Mouse (Mus musculus) cerebellum, adult (tissue): Measurements from ENCODE around the gene Ccsap.
A peak's percentile ranks its signal among the peaks of the same experiment; 100 is the strongest.
"Not testable (repeated sequence)": the region's sequence is repeated elsewhere in the genome, so short reads cannot be mapped to it uniquely, and the experiment has no call there.

Experiments used
- ATAC-seq: cut with Nextera tagmentation; 2 replicates; pipeline ENCODE4 v1.9.2; 2017; ENCODE audit warnings: mild to moderate bottlenecking, moderate library complexity, mixed read lengths; ENCODE audit not compliant: insufficient number of reproducible peaks, low FRiP score, low TSS enrichment

Gene Ccsap

DNA sequence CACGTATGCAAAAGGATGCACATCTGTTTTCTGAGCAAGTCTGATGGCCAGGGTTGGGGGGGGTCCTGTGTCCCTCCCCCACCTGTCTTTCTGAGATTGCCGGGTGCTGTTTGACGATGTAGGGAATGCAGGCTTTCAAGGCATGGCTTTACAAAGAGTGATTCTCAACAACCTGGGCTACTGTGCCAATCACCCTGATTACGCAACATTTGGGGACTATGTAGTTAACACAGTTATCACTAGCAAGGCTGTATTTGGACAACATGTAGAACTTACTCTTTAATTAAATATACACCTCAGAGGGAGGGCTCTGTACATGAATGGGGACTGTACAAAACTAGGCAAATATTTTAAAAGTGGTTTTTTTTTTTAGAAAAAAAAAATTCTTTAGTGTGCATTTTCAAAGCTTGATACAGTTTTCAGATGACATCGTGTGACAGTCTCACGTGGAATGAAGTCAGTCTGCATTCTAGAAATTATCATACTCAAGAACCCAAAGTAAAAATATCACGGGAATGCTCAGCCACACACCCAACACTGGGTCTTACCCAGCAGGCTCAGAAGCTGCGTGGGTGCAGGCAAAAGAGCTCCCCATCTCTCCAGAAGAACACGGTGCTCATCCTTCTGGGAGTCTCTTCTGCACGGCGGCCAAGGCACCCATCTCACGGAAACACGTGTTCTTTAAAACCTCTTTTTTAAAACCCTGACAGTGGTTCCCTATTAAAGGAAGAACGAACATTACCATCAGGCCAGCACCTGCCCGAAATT is 19.2 kb downstream of the Ccsap start:
- ATAC-seq = no peak

DNA sequence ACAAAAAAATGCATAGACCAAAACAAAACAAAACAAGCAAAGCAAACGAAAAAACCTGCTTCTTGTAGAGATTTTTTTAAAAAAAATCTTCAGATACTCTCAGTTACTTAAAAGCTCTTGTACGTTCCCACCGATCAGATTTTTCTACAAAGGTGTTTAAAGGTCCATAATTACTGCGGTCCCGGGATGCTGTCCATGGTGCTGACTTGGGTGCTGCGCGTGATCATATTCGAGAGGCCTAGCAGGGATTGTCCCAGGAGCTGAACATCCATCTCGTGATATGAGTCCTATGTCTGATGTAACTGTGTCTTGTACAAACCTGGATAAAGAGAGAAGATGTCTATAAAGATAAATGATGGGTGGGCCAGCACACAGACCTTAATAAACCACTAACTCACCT is 21.5 kb downstream of the Ccsap start:
- ATAC-seq = no peak

- ATAC-seq = no peak
These were observed 23.7 kb downstream of the Ccsap start for GRCm38 (mm10) chr8:123836354-123836753.

- peak; percentile 80; the same call in 1 of the 2 replicates for ATAC-seq
These were observed 24.6 kb downstream of the Ccsap start for GRCm38 (mm10) chr8:123835451-123835850.

GRCm38 (mm10) chr8:123832757-123833156 is 27.3 kb downstream of the Ccsap start:
- no peak for ATAC-seq

DNA sequence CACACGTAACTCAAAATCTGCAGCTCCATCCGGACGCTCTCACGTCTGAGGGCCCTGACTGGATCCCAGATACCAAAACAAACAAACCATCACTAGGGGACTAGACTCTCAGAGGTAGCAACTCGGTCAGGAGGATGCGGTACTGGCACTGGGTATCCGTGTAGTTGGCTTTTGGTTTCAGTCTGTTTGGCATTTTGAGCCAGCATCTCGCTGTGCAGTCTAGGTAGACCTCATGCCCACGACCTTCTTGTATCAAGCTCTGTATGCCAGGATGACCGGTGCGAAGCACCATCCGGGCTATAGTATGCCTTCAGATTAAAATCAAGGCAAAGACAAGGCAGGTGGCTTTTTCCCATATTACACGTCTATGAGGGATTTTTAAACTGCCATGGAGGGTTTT is 32.5 kb downstream of the Ccsap start:
- no peak for ATAC-seq

- peak; percentile 74 for ATAC-seq
These were observed 33.3 kb downstream of the Ccsap start for GRCm38 (mm10) chr8:123826758-123827157.

DNA sequence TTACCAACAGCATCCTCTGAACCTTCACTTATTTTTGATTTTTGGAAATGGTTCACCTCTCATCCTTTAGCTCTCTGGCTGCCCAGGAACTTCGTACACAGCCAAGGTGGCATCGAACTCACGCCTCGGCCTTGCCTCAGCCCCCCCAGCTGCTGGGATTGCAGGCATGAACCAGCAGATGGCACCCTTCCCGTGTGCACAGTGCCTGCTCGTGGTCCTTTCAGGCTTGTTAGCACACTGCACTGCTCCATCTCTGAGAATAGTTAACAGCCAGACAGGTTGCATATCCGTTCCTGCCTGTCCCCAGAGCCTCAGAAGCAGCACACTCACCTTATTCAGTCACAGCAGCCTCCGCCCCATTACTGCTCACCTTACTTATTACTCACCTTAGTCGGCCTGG is 34.0 kb downstream of the Ccsap start:
- peak; percentile 41; the same call in 1 of the 2 replicates for ATAC-seq

DNA sequence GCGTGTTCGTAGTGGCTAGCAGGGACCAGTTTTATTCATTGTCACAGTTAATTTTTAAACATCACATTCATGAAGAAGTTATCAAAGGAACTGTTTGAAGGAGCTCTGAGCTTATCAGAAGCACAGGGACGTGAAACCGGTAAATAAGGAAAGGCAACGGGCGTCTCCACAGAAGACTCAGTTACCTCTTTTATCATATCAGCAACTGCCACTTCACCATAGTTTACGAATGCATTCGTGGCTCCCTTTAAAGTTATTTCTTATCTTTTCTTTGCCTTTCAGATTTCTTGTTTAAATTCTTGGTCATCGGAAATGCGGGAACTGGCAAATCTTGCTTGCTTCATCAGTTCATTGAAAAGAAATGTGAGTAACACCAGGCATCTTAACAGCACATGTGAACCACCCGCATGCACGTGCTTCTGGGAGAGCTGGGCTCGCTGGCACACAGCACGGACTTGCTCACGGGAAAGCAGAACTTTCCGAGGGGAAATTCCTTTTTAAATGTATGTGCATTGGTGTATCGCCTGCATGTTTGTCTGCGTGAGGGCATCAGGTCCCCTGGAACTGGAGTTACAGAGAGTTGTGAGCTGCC is 36.4 kb downstream of the Ccsap start:
- ATAC-seq = no peak

DNA sequence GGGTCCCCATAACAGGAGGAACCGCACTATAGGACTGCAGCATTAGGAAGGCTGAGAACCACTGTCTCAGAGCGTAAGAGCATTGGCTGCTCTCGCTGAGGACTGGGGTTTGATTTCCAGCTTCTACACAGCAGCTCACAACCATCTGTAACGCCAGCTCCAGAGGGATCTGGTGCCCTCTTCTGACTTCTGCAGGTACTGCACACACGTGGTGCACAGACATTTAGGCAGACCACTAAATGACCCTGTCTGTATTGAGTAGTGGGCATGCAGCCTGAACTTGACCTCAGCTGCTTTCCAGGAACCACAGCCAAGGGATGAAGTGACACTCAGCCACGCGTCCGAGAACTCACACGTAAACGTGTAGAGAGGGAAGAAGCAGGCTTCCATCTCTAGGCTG is 36.9 kb downstream of the Ccsap start:
- ATAC-seq = no peak

DNA sequence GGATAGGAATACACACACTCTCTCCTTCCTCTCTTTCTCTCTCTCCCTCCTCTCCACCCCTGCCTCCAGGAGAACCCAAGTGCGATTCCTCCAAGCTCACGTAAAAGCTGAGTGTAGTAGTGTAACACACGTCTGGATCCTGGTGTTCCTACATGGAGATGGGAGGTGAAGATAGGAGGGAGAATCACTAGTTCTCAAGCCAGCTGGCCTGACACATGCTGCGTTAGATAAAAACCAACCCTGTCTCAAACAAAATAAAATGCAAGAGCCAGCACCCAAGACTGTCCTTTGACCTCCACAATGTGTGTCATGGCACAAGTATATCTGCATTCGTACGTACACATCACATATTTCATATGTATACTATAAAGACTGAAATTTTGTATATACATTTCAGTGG is 39.2 kb downstream of the Ccsap start:
- ATAC-seq = no peak

DNA sequence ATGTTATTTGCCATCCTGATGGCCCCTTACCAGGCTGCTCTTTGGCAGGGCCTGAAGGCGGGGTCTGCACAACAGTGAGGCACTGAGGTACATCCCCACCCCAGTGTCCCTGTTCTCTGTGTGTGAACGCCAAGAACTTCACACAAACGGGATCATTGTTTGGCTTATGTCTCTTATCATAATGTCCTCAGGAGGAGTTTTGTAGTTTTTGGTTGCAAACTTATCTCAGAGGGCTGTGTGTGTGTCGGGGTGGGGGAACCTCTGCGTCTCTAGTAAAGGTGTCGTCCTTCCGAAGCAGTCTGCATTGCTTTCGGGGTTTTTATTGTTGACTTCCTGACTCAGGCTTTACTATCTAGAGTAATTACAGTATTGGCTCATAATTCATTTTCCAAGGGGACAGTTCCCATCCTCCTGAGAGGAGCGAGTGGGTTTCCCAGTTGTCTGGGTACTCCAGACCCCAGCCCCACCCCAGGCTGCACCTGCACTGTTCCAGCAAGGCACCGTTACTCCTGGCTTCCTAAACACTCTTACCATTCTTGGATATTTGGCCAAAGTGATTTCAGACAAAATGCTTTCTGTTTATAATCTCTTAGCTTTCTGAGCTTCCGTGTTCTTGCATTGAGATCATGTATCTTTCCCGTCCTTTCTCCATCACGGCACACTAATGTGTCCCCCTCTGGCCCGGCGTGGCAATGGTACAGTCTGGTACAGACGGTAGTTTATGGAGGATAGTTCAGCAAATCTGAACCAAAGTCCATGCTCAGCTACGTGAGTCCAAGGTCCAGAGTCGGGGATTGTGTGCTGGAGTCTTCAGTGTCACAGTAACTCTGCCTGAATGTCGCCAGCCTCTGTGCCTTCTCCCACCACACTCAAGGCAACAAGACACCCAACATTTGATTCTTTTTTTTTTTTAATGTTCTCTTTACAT is 40.1 kb downstream of the Ccsap start:
- no peak for ATAC-seq

GRCm38 (mm10) chr8:123817747-123818146 is 42.3 kb downstream of the Ccsap start:
- ATAC-seq = no peak

- ATAC-seq = no peak
These were observed 43.1 kb downstream of the Ccsap start for GRCm38 (mm10) chr8:123816939-123817338.

- no peak for ATAC-seq
These were observed 44.7 kb downstream of the Ccsap start for GRCm38 (mm10) chr8:123815325-123815724.

DNA sequence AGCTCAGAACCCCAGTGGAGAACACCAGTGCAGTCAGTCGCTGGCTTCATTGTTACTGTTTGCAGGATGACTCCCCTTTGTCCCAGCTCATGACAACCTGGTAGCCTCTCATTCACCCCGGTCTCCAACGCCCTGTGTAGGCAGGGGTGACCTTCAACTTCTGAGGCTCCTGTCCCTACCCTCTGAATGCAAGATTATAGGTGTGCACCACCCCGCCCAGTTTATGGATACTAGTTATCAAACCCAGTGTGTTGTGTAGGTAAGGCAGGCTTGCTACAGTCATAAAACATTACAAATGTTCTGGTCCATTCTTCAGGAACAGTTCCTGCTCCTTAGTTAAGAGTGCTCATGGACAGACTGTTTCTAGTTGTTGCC is 46.1 kb downstream of the Ccsap start:
- ATAC-seq = no peak

GRCm38 (mm10) chr8:123813173-123813891 is 46.7 kb downstream of the Ccsap start:
- ATAC-seq = peak; percentile 93

DNA sequence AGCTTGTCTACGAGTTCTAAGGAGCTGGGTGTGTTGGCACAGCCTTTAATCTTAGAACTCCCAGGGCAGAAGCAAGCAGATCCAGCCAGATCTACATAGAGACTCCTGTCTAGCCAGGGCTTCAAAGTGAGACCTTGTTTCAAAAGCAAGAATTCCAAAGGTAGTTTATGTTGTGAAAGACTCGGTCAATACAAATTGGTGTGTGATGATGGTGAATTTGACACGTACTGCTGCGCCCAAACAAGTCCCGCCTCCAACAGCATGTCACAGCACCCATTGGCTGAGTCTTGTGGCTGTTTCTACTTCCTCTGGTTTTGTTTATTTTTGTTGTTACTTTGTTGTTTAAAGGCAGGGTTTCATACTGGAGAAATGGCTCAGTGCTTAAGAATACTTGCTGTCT is 47.8 kb downstream of the Ccsap start:
- ATAC-seq = no peak

GRCm38 (mm10) chr8:123809342-123809741 is 50.7 kb downstream of the Ccsap start:
- ATAC-seq = not testable (repeated sequence)

DNA sequence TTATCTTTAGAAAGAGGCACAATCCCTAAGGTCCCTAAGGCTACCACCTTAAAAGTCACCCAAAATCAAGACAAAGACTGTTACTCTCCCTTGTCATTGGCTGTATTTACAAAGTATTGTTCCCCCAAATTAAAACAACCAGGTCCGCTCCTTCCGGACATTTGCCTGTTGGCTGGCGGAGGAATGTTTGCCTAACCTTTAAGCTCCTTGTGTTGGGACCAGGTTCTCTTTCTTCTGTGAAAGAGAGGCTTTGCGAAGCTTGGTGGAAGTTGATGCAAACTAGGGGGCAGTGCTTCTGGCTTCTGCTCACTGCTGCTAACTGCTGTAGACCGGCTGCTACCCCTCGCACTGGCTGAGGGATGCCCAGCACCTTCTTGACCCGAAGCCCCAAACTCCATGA is 51.3 kb downstream of the Ccsap start:
- no peak for ATAC-seq
